Mouse (Mus musculus): ENCODE measurements around the gene Lctl. TPM values are rescaled to one million over a fixed set of nuclear protein-coding genes. Genes with fewer than 3 reads are reported as not detected.
"Not testable (repeated sequence)": the region's sequence is repeated elsewhere in the genome, so short reads cannot be mapped to it uniquely, and the experiment has no call there.

The Lctl gene
- total and polyA plus RNA-seq, 2 experiments from 2014 or later, result not detected

GRCm38 (mm10) chr9:64138896-64139295, 21.9 kb downstream of the Lctl start:
- not testable (repeated sequence) for H3K4me2 ChIP-seq (ENCODE audit: low read depth, low read length, poor library complexity, severe bottlenecking); H3K4me1 ChIP-seq (ENCODE audit: insufficient read depth, low read length); H3K9ac ChIP-seq (replicated peaks; ENCODE audit: low read length, poor library complexity, severe bottlenecking); H3K36me3 ChIP-seq (ENCODE audit: insufficient read depth, low read length); ATAC-seq (ENCODE audit: low FRiP score); H3K9me3 ChIP-seq (ENCODE audit: low read length); H3K27ac ChIP-seq (ENCODE audit: low read depth, low read length); H3K4me3 ChIP-seq (ENCODE audit: low read depth, low read length); H3K27me3 ChIP-seq (ENCODE audit: insufficient read depth, low read length)
- 5% methylated on average over 6 of the region's 6 CpGs for WGBS
- TF ChIP-seq CTCF (IDR thresholded peaks at IDR 0.05), result peak; percentile 78
- DNase-seq (ENCODE audit: low spot score), result peak; percentile 40

- no peaks in the 10 kb centered on the region for H3K36me3 ChIP-seq (ENCODE audit: insufficient read depth, low read length)
- TF ChIP-seq CTCF (IDR thresholded peaks at IDR 0.05), result no peak
- no peak for ATAC-seq (ENCODE audit: low FRiP score)
- H3K27me3 ChIP-seq (ENCODE audit: insufficient read depth, low read length), result no peaks in the 10 kb centered on the region
- H3K9me3 ChIP-seq (ENCODE audit: low read length), result no peaks in the 10 kb centered on the region
- H3K27ac ChIP-seq (ENCODE audit: low read depth, low read length), result no peak overlapping the region
- 90% methylated on average over 9 of the region's 9 CpGs for WGBS
- no peak for DNase-seq (ENCODE audit: low spot score)
- H3K4me3 ChIP-seq (ENCODE audit: low read depth, low read length), result no peak overlapping the region
- H3K4me2 ChIP-seq (ENCODE audit: low read depth, low read length, poor library complexity, severe bottlenecking), result no peak overlapping the region
- no peaks in the 10 kb centered on the region for H3K4me1 ChIP-seq (ENCODE audit: insufficient read depth, low read length)
- no peak overlapping the region for H3K9ac ChIP-seq (replicated peaks; ENCODE audit: low read length, poor library complexity, severe bottlenecking)
These were observed 22.9 kb downstream of the Lctl start for GRCm38 (mm10) chr9:64139879-64140278.

GRCm38 (mm10) chr9:64156641-64157040, 39.7 kb downstream of the Lctl start:
- no peak for TF ChIP-seq CTCF (IDR thresholded peaks at IDR 0.05)
- no peak overlapping the region for H3K27ac ChIP-seq (ENCODE audit: low read depth, low read length)
- WGBS, result 94% methylated on average over 1 of the region's 1 CpGs
- H3K9ac ChIP-seq (replicated peaks; ENCODE audit: low read length, poor library complexity, severe bottlenecking), result no peak overlapping the region
- H3K4me3 ChIP-seq (ENCODE audit: low read depth, low read length), result no peak overlapping the region
- H3K9me3 ChIP-seq (ENCODE audit: low read length), result no peaks in the 10 kb centered on the region
- H3K4me2 ChIP-seq (ENCODE audit: low read depth, low read length, poor library complexity, severe bottlenecking), result no peak overlapping the region
- DNase-seq (ENCODE audit: low spot score) (no peak), ATAC-seq (ENCODE audit: low FRiP score) (no peak)
- no peaks in the 10 kb centered on the region for H3K27me3 ChIP-seq (ENCODE audit: insufficient read depth, low read length)
- no peaks in the 10 kb centered on the region for H3K4me1 ChIP-seq (ENCODE audit: insufficient read depth, low read length)
- H3K36me3 ChIP-seq (ENCODE audit: insufficient read depth, low read length), result no peaks in the 10 kb centered on the region

GRCm38 (mm10) chr9:64160471-64160870, 43.5 kb downstream of the Lctl start:
- Histone ChIP-seq H3K4me2 (ENCODE audit: low read depth, low read length, poor library complexity, severe bottlenecking) (no peak overlapping the region), H3K9me3 (ENCODE audit: low read length) (no peaks in the 10 kb centered on the region), H3K27ac (ENCODE audit: low read depth, low read length) (no peak overlapping the region), H3K9ac (replicated peaks; ENCODE audit: low read length, poor library complexity, severe bottlenecking) (no peak overlapping the region), H3K4me1 (ENCODE audit: insufficient read depth, low read length) (no peaks in the 10 kb centered on the region), H3K36me3 (ENCODE audit: insufficient read depth, low read length) (no peaks in the 10 kb centered on the region), H3K27me3 (ENCODE audit: insufficient read depth, low read length) (no peaks in the 10 kb centered on the region), H3K4me3 (ENCODE audit: low read depth, low read length) (no peak overlapping the region)
- 89% methylated on average over 5 of the region's 5 CpGs for WGBS
- TF ChIP-seq CTCF (IDR thresholded peaks at IDR 0.05), result no peak
- DNase-seq (ENCODE audit: low spot score) (no peak), ATAC-seq (ENCODE audit: low FRiP score) (no peak)

GRCm38 (mm10) chr9:64169967-64170366, 53.0 kb downstream of the Lctl start:
- H3K9me3 ChIP-seq (ENCODE audit: low read length); H3K27me3 ChIP-seq (ENCODE audit: insufficient read depth, low read length); H3K4me3 ChIP-seq (ENCODE audit: low read depth, low read length); ATAC-seq (ENCODE audit: low FRiP score); DNase-seq (ENCODE audit: low spot score); H3K27ac ChIP-seq (ENCODE audit: low read depth, low read length); H3K4me2 ChIP-seq (ENCODE audit: low read depth, low read length, poor library complexity, severe bottlenecking); H3K9ac ChIP-seq (replicated peaks; ENCODE audit: low read length, poor library complexity, severe bottlenecking); H3K36me3 ChIP-seq (ENCODE audit: insufficient read depth, low read length); H3K4me1 ChIP-seq (ENCODE audit: insufficient read depth, low read length): not testable (repeated sequence)
- 97% methylated on average over 3 of the region's 3 CpGs for WGBS

GRCm38 (mm10) chr9:64172145-64172815, 55.3 kb downstream of the Lctl start:
- Histone ChIP-seq H3K27ac (ENCODE audit: low read depth, low read length) (peak overlapping the region; percentile 68; the same call in 1 of the 2 replicates), H3K4me3 (ENCODE audit: low read depth, low read length) (peak overlapping the region; percentile 61), H3K27me3 (ENCODE audit: insufficient read depth, low read length) (no peaks in the 10 kb centered on the region), H3K4me1 (ENCODE audit: insufficient read depth, low read length) (no peaks in the 10 kb centered on the region; the same call in 1 of the 2 replicates), H3K4me2 (ENCODE audit: low read depth, low read length, poor library complexity, severe bottlenecking) (peak overlapping the region; percentile 81), H3K9me3 (ENCODE audit: low read length) (no peaks in the 10 kb centered on the region), H3K9ac (replicated peaks; ENCODE audit: low read length, poor library complexity, severe bottlenecking) (peak overlapping the region; percentile 59), H3K36me3 (ENCODE audit: insufficient read depth, low read length) (peaks cover 22% of the 10 kb centered on the region)
- peak; percentile 14 for TF ChIP-seq CTCF (IDR thresholded peaks at IDR 0.05)
- WGBS, result 3% methylated on average over 18 of the region's 18 CpGs
- DNase-seq (ENCODE audit: low spot score) (no peak), ATAC-seq (ENCODE audit: low FRiP score) (no peak)
